Mouse (Mus musculus): ENCODE measurements around the gene Ptn. TPM values are rescaled to one million over a fixed set of nuclear protein-coding genes. Genes with fewer than 3 reads are reported as not detected.
A peak's percentile ranks its signal among the peaks of the same experiment; 100 is the strongest.

The Ptn gene
- total and polyA plus RNA-seq, 2 experiments from 2014 or later = 51.3 to 141 TPM

DNA sequence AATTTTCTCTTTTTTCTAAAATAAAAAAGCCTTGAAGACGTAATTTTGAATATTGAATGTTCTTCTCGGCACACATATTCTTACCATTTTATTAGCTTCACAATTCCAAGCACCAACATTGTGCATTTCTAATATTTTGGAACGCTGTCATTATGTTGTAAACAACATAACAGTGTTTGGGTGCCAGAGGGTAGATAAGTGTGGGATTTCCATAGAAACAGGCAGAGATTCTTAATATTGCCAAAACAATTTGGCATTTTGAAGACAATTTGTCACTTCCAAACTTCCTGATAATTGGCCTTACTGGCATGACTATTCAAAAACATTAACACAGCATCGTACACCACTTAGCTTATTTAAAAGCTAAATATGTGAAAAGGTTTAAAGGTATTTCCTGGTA lies 119.1 kb downstream of the Ptn start:
- no peak for TF ChIP-seq CTCF (IDR thresholded peaks at IDR 0.05; ENCODE audit: low read depth)
- TF ChIP-seq EP300 (IDR thresholded peaks at IDR 0.05; ENCODE audit: low read depth) = no peak
- DNase-seq (ENCODE audit: low spot score) (no peak), ATAC-seq (ENCODE audit: insufficient read depth, low read depth) (no peak)
- Histone ChIP-seq H3K36me3 (replicated peaks; ENCODE audit: control insufficient read depth, insufficient read depth, low read length) (no peaks in the 10 kb centered on the region), H3K4me2 (ENCODE audit: low read depth, low read length) (no peak overlapping the region), H3K27ac (ENCODE audit: low read depth) (no peak overlapping the region), H3K9ac (replicated peaks; ENCODE audit: low read depth, low read length) (no peak overlapping the region), H3K4me1 (ENCODE audit: control insufficient read depth, insufficient read depth) (no peaks in the 10 kb centered on the region), H3K27me3 (ENCODE audit: control insufficient read depth, insufficient read depth, low read length) (no peaks in the 10 kb centered on the region), H3K9me3 (replicated peaks; ENCODE audit: control insufficient read depth, low read length) (no peaks in the 10 kb centered on the region), H3K4me3 (ENCODE audit: low read depth, low read length) (no peak overlapping the region)
- 86% methylated on average over 4 of the region's 4 CpGs for WGBS

DNA sequence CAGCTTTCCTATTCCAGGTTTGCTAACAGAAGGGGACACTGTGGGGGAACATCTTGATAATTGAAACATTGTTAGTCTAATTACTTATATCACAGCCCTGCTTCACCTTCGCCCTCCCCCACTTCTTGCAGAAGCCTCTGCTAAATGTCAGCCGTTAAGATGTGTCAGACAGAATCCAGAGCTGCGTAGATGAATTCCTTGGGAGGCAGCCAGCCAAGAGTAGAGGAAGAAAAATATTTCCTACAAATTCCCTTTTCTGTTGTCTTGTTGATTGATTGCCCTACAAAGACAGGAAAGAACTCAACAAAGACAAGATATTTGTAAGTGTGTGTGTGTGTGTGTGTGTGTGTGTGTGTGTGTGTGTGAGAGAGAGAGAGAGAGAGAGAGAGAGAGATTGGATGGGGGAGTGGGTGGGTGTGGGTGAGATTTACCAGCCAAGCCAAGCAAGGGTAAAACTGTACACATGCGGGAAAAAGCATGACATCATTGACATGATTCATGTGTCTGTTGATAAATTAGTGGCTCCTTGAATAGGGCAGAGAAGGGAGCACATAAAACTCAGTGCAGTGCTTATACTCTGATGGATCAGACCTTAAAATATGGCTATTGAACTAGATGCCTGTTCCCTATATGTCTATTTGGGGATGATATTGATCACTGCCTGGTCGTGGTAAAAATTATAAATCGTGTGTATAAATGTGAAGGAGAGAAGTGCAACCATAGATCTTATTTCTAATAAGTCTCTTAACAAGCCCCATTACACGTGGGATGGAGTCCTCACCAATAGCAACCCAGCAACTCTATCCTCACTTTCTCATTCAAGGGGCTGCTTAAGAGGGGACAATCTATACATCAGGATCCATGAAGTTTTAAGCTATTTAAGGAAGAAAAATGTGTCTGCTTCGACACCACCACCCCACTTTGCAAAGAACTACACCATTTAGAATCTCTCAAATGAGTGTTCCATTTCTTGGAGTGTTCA lies 133.0 kb downstream of the Ptn start:
- ATAC-seq (ENCODE audit: insufficient read depth, low read depth) = peak; percentile 79
- 37% methylated on average over 8 of the region's 8 CpGs for WGBS
- Histone ChIP-seq H3K4me1 (ENCODE audit: control insufficient read depth, insufficient read depth) (0 out of 2 replicates have a peak, but pooled peaks cover 15% of the 10 kb centered on the region), H3K4me3 (ENCODE audit: low read depth, low read length) (no peak overlapping the region), H3K9me3 (replicated peaks; ENCODE audit: control insufficient read depth, low read length) (no peaks in the 10 kb centered on the region), H3K27me3 (ENCODE audit: control insufficient read depth, insufficient read depth, low read length) (no peaks in the 10 kb centered on the region), H3K36me3 (replicated peaks; ENCODE audit: control insufficient read depth, insufficient read depth, low read length) (no peaks in the 10 kb centered on the region), H3K4me2 (ENCODE audit: low read depth, low read length) (no peak overlapping the region), H3K27ac (ENCODE audit: low read depth) (peak overlapping the region; percentile 36), H3K9ac (replicated peaks; ENCODE audit: low read depth, low read length) (no peak overlapping the region)
- peak; percentile 67 for DNase-seq (ENCODE audit: low spot score)
- TF ChIP-seq CTCF (IDR thresholded peaks at IDR 0.05; ENCODE audit: low read depth) (no peak), EP300 (IDR thresholded peaks at IDR 0.05; ENCODE audit: low read depth) (peak; percentile 80)

DNA sequence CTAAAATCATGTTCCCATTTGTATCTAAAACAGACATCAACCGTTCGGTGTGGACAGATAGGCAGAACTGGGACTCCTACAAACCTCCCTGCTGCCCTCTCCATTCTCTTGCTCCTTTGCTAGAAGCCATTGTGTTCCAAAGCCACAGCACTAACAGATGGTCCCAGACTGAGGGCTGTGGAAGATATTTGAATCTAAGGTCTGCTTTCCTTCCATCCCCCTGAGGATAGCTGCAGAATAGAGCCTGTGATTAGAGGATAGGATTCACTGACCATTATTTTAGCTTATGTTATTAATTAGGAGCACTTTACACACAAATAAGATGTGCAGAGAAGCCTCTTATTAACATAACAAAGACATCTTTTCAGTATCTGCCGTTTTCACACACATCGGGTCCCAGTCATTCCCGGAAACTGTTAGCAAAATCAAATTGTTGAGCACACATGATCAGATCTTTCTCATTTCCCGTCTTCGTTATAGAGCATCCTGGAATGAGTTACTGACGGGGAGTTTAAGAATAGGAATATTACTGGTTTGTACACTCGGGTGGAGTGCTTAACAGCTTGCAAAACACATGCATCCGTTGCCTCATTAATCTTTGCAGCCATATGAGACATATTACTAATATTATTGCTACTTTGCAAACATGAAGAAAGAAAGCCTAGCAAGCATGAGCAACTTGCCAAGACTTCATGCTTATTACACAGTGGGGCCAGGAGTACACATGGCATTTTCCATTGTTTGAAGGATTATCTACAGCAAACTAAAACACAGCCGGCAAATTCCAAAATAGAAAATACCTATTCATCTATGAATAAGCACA lies 137.4 kb downstream of the Ptn start:
- Histone ChIP-seq H3K27ac (ENCODE audit: low read depth) (no peak overlapping the region), H3K4me1 (ENCODE audit: control insufficient read depth, insufficient read depth) (0 out of 2 replicates have a peak, but pooled peaks cover 15% of the 10 kb centered on the region), H3K9me3 (replicated peaks; ENCODE audit: control insufficient read depth, low read length) (no peaks in the 10 kb centered on the region), H3K4me2 (ENCODE audit: low read depth, low read length) (no peak overlapping the region), H3K4me3 (ENCODE audit: low read depth, low read length) (no peak overlapping the region), H3K36me3 (replicated peaks; ENCODE audit: control insufficient read depth, insufficient read depth, low read length) (no peaks in the 10 kb centered on the region), H3K9ac (replicated peaks; ENCODE audit: low read depth, low read length) (no peak overlapping the region), H3K27me3 (ENCODE audit: control insufficient read depth, insufficient read depth, low read length) (no peaks in the 10 kb centered on the region)
- DNase-seq (ENCODE audit: low spot score) = no peak
- WGBS = 81% methylated on average over 11 of the region's 11 CpGs
- ATAC-seq (ENCODE audit: insufficient read depth, low read depth) = no peak
- TF ChIP-seq CTCF (IDR thresholded peaks at IDR 0.05; ENCODE audit: low read depth) = no peak
- no peak for TF ChIP-seq EP300 (IDR thresholded peaks at IDR 0.05; ENCODE audit: low read depth)

DNA sequence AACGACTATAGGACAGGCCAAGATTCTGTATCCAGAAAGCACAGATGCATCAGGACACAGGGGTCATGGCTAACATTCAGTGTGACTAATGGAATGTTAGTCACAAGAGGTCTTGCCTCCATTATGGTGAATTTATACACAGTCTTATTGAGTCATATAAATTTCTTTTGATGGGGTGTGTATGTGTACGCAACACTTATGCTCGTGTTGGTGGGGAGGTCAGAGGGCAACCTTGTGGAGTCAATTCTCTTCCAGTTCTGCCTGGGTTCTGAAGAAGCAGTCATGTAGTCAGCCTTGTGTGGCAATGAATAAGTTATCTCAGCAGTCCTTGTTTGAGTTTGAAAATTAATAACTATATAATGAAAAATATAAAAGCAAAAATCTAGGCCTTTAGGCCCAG lies 138.7 kb downstream of the Ptn start:
- Histone ChIP-seq H3K4me2 (ENCODE audit: low read depth, low read length) (no peak overlapping the region), H3K9ac (replicated peaks; ENCODE audit: low read depth, low read length) (no peak overlapping the region), H3K36me3 (replicated peaks; ENCODE audit: control insufficient read depth, insufficient read depth, low read length) (no peaks in the 10 kb centered on the region), H3K9me3 (replicated peaks; ENCODE audit: control insufficient read depth, low read length) (no peaks in the 10 kb centered on the region), H3K27ac (ENCODE audit: low read depth) (no peak overlapping the region), H3K27me3 (ENCODE audit: control insufficient read depth, insufficient read depth, low read length) (no peaks in the 10 kb centered on the region), H3K4me3 (ENCODE audit: low read depth, low read length) (no peak overlapping the region), H3K4me1 (ENCODE audit: control insufficient read depth, insufficient read depth) (0 out of 2 replicates have a peak, but pooled peaks cover 1% of the 10 kb centered on the region)
- DNase-seq (ENCODE audit: low spot score) = no peak
- no peak for TF ChIP-seq CTCF (IDR thresholded peaks at IDR 0.05; ENCODE audit: low read depth)
- TF ChIP-seq EP300 (IDR thresholded peaks at IDR 0.05; ENCODE audit: low read depth) = no peak
- ATAC-seq (ENCODE audit: insufficient read depth, low read depth) = no peak
- 89% methylated on average over 3 of the region's 3 CpGs for WGBS

Small RNAs within 50 kb of the gene (microRNA-seq; reads per million reads assigned to microRNA genes)
- not detected for gene Gm25111
